Mouse (Mus musculus) CH12.LX (cell line): Measurements from ENCODE around the gene Cnbp. TPM values are rescaled to one million over a fixed set of nuclear protein-coding genes. Genes with fewer than 3 reads are reported as not detected.
A peak's percentile ranks its signal among the peaks of the same experiment; 100 is the strongest.

Source experiments
- DNase-seq: peaks from one replicate; pipeline ENCODE4 v3.0.0-alpha.2; 2013; ENCODE audit errors: extremely low read depth
- H3K27ac ChIP-seq: 2 replicates; pipeline ENCODE4 v1.5.1; 2012; ENCODE audit warnings: low read depth, mild to moderate bottlenecking, control low read depth, moderate library complexity; ENCODE audit not compliant: insufficient read depth
- H3K27me3 ChIP-seq: replicated peaks from 2 replicates; pipeline ENCODE3; 2012; ENCODE audit warnings: inconsistent platforms
- H3K36me3 ChIP-seq, 2 experiments: replicated peaks in 1 of 2; 2 replicates each; pipeline versions ENCODE3 to v1.6.1; 2012; ENCODE audit warnings: inconsistent platforms in 1 of 2, low read length in 1 of 2, mild to moderate bottlenecking in 1 of 2, mixed read lengths in 1 of 2, moderate library complexity in 1 of 2; ENCODE audit not compliant: control insufficient read depth in 1 of 2, insufficient read depth in 1 of 2
- H3K4me1 ChIP-seq, 2 experiments: 2 replicates each; pipeline ENCODE4 v1.6.1; 2012; ENCODE audit warnings: inconsistent platforms in 1 of 2, moderate library complexity in 1 of 2; ENCODE audit not compliant: insufficient read depth in 2 of 2, control insufficient read depth in 1 of 2
- H3K4me2 ChIP-seq: 2 replicates; pipeline ENCODE4 v1.6.1; 2012; ENCODE audit warnings: low read depth, mild to moderate bottlenecking, control low read depth; ENCODE audit not compliant: poor library complexity, insufficient read depth, severe bottlenecking
- H3K4me3 ChIP-seq, 3 experiments: fragments of 150-350 bp in 1 of 3; sonication (generic) in 1 of 3; replicated peaks in 1 of 3; 2 replicates each; pipeline versions ENCODE3 to v1.5.1; 2011 to 2012; ENCODE audit warnings: low read depth in 2 of 3, low read length in 2 of 3, mild to moderate bottlenecking in 2 of 3, moderate library complexity in 2 of 3, control low read depth in 1 of 3, improper control_type of control experiment in 1 of 3, inconsistent platforms in 1 of 3, mixed read lengths in 1 of 3; ENCODE audit not compliant: poor library complexity in 1 of 3
- H3K79me2 ChIP-seq: replicated peaks from 2 replicates; pipeline ENCODE4 v1.6.1; 2012; ENCODE audit warnings: mild to moderate bottlenecking, moderate library complexity; ENCODE audit not compliant: control insufficient read depth, poor library complexity, insufficient read depth, severe bottlenecking; ENCODE audit errors: extremely low read depth
- H3K9ac ChIP-seq: 2 replicates; pipeline ENCODE4 v1.6.1; 2012; ENCODE audit warnings: low read depth, mild to moderate bottlenecking, control low read depth, moderate library complexity; ENCODE audit not compliant: insufficient read depth
- H3K9me3 ChIP-seq: replicated peaks from 2 replicates; pipeline ENCODE3; 2012; ENCODE audit warnings: low read length, inconsistent platforms, mixed read lengths
- CHD2 ChIP-seq: IDR thresholded peaks from 2 replicates; pipeline ENCODE4 v1.6.1; 2011; ENCODE audit warnings: low read length, improper control_type of control experiment
- CTCF ChIP-seq, 2 experiments: IDR thresholded peaks in 1 of 2; conservative IDR thresholded peaks in 1 of 2; 2 replicates each; pipeline ENCODE4 v1.5.1; 2011 to 2012; ENCODE audit warnings: low read depth in 2 of 2, low read length in 2 of 2, improper control_type of control experiment in 1 of 2, inconsistent platforms in 1 of 2, mild to moderate bottlenecking in 1 of 2, moderate library complexity in 1 of 2
- ELF1 ChIP-seq: IDR thresholded peaks from 2 replicates; pipeline ENCODE4 v1.6.1; 2014; ENCODE audit warnings: low read depth, mild to moderate bottlenecking, inconsistent platforms, low read length, improper control_type of control experiment
- HCFC1 ChIP-seq: IDR thresholded peaks from 2 replicates; pipeline ENCODE4 v1.6.1; 2012; ENCODE audit warnings: low read depth, mild to moderate bottlenecking, inconsistent platforms, low read length, improper control_type of control experiment
- IRF4 ChIP-seq: IDR thresholded peaks from 2 replicates; pipeline ENCODE4 v1.6.1; 2014; ENCODE audit warnings: low read depth, mild to moderate bottlenecking, inconsistent platforms, low read length, improper control_type of control experiment
- JUND ChIP-seq: conservative IDR thresholded peaks from 2 replicates; pipeline ENCODE4 v1.6.1; 2011; ENCODE audit warnings: low read depth, low read length, improper control_type of control experiment
- MAFK ChIP-seq: IDR thresholded peaks from 2 replicates; pipeline ENCODE4 v1.6.1; 2011; ENCODE audit warnings: low read length, improper control_type of control experiment; ENCODE audit not compliant: insufficient replicate concordance
- MAX ChIP-seq: IDR thresholded peaks from 2 replicates; pipeline ENCODE4 v1.6.1; 2011; ENCODE audit warnings: low read length, improper control_type of control experiment
- NELFE ChIP-seq: IDR thresholded peaks from 2 replicates; pipeline ENCODE4 v1.6.1; 2011; ENCODE audit warnings: low read depth, low read length, improper control_type of control experiment
- NRF1 ChIP-seq: IDR thresholded peaks from 2 replicates; pipeline ENCODE4 v1.6.1; 2014; ENCODE audit warnings: low read depth, mild to moderate bottlenecking, inconsistent platforms, low read length, improper control_type of control experiment, moderate library complexity
- PAX5 ChIP-seq: IDR thresholded peaks from 2 replicates; pipeline ENCODE4 v1.6.1; 2012; ENCODE audit warnings: low read length, inconsistent platforms, mixed read lengths
- POLR2AphosphoS2 ChIP-seq: IDR thresholded peaks from 2 replicates; pipeline ENCODE4 v1.6.1; 2011; ENCODE audit warnings: low read depth, low read length, improper control_type of control experiment
- RAD21 ChIP-seq: IDR thresholded peaks from 2 replicates; pipeline ENCODE4 v1.6.1; 2011; ENCODE audit warnings: low read depth, mild to moderate bottlenecking, low read length, improper control_type of control experiment, moderate library complexity
- RCOR1 ChIP-seq: conservative IDR thresholded peaks from 2 replicates; pipeline ENCODE4 v1.6.1; 2012; ENCODE audit warnings: low read depth, mild to moderate bottlenecking, inconsistent platforms, low read length, improper control_type of control experiment
- SIN3A ChIP-seq: IDR thresholded peaks from 2 replicates; pipeline ENCODE4 v1.6.1; 2012; ENCODE audit warnings: low read length, improper control_type of control experiment, inconsistent platforms
- SMC3 ChIP-seq: IDR thresholded peaks from 2 replicates; pipeline ENCODE4 v1.6.1; 2011; ENCODE audit warnings: low read depth, low read length, improper control_type of control experiment
- TCF12 ChIP-seq: IDR thresholded peaks from 2 replicates; pipeline ENCODE4 v1.6.1; 2014; ENCODE audit warnings: low read depth, mild to moderate bottlenecking, inconsistent platforms, low read length, improper control_type of control experiment
- USF1 ChIP-seq: IDR thresholded peaks from 2 replicates; pipeline ENCODE4 v1.6.1; 2014; ENCODE audit warnings: low read depth, mild to moderate bottlenecking, inconsistent platforms, low read length, improper control_type of control experiment
- ZKSCAN1 ChIP-seq: IDR thresholded peaks from 2 replicates; pipeline ENCODE4 v1.6.1; 2012; ENCODE audit warnings: low read depth, inconsistent platforms, low read length, improper control_type of control experiment, borderline replicate concordance
- ZMIZ1 ChIP-seq: IDR thresholded peaks from 2 replicates; pipeline ENCODE4 v1.6.1; 2012; ENCODE audit warnings: low read depth, mild to moderate bottlenecking, inconsistent platforms, low read length, improper control_type of control experiment
- dilution Hi-C: fragments of 300-500 bp; cut with MboI; formaldehyde crosslinking; loops from 2 replicates; pipeline ENCODE4 v1.14.3; 2020; ENCODE audit warnings: low sequenced_read_pairs; ENCODE audit not compliant: extremely low pct_unique_long_range_greater_than_20kb, extremely low pct_ligation_motif_present
- in situ Hi-C: fragments of 300-500 bp; cut with MboI; formaldehyde crosslinking; loops from 3 replicates; pipeline ENCODE4 v1.14.3; 2019; ENCODE audit warnings: low sequenced_read_pairs, low pct_ligation_motif_present, low pct_unique_long_range_greater_than_20kb, mixed read lengths
- polyA plus RNA-seq: library from polyadenylated mRNA; unstranded; fragments of >175 nt; gene quantifications from 2 replicates; pipeline ENCODE4 v1.2.1, GENCODE M21; 2012; ENCODE audit warnings: low read depth; ENCODE audit not compliant: insufficient read length
- total RNA-seq, 2 experiments: library from RNA; depleted of rRNA; stranded (reverse); fragments of 300-350 nt in 1 of 2; fragments of >200 nt in 1 of 2; gene quantifications; 2 replicates each; pipeline ENCODE4 v1.2.3; 2012 to 2014

Cnbp gene
- total and polyA plus RNA-seq, 3 experiments, result 558 to 838 (median 649) TPM

DNA sequence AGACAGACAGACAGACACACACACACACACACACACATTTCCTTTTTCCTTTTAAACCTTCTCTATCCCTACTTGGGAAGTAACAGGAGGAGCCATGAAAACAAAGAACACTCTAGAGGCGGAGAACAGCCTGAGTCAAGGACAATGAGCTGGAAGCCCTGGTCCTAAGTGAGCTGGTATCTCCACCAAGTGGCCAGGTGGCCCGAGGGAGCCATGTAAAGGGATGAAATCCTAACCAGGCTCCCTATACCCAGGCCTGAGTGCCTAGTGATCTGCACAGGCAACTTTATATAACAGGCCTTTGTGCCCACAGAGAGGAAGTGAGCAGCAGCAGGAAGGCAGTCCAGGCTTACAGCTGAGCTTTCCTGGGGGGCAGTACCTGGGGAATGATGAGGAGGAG lies 44.0 kb downstream of the Cnbp start:
- Histone ChIP-seq H3K9ac (no peak overlapping the region), H3K9me3 (no peaks in the 10 kb centered on the region), H3K79me2 (peaks cover 37% of the 10 kb centered on the region), H3K4me3 (no peak overlapping the region), H3K4me2 (no peak overlapping the region), H3K4me1 (peaks cover 14 to 51% of the 10 kb centered on the region in 2 experiments), H3K27me3 (no peaks in the 10 kb centered on the region), H3K27ac (no peak overlapping the region), H3K36me3 (peaks cover 6 to 27% of the 10 kb centered on the region in 2 experiments)
- dilution Hi-C loops (no loop called here), in situ Hi-C loops (no loop called here)
- TF ChIP-seq ZMIZ1 (no peak), NELFE (no peak), IRF4 (no peak), USF1 (no peak), PAX5 (no peak), HCFC1 (no peak)
- no peak for DNase-seq

DNA sequence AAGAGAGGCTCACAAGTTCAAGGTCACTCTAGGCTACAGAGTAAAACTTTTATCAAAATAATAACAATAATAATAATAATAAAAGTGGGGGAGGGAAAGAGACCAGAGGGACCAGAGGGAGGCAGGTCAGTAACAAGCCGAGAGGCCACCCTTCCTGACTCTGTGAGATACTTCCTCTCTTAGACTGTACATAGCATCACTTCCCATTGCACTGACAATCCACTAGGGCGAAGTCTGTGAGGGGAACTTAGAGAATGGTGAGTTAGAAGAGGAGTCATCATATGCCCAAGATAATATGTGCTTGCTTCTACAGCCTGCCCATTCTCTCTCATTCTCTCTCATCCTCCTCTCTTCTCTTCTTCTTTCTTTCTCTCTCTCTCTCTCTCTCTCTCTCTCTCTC lies 44.9 kb downstream of the Cnbp start:
- Histone ChIP-seq H3K79me2 (peaks cover 37% of the 10 kb centered on the region), H3K27ac (no peak overlapping the region), H3K9me3 (no peaks in the 10 kb centered on the region), H3K27me3 (no peaks in the 10 kb centered on the region), H3K4me3 (no peak overlapping the region), H3K4me2 (no peak overlapping the region), H3K36me3 (peaks cover 6 to 34% of the 10 kb centered on the region in 2 experiments), H3K4me1 (peaks cover 14 to 50% of the 10 kb centered on the region in 2 experiments), H3K9ac (no peak overlapping the region)
- peak; percentile 64 for DNase-seq
- in situ Hi-C loops (no loop called here), dilution Hi-C loops (no loop called here)
- TF ChIP-seq RAD21, result no peak
- peak in 1 of 2 experiments; percentile 21; a peak in 2 of 4 replicates for TF ChIP-seq CTCF (conservative IDR thresholded peaks at IDR 0.05 in 1 of 2, IDR thresholded peaks at IDR 0.05 in 1 of 2; ENCODE audit: low read depth in 2 of 2, low read length in 2 of 2)

DNA sequence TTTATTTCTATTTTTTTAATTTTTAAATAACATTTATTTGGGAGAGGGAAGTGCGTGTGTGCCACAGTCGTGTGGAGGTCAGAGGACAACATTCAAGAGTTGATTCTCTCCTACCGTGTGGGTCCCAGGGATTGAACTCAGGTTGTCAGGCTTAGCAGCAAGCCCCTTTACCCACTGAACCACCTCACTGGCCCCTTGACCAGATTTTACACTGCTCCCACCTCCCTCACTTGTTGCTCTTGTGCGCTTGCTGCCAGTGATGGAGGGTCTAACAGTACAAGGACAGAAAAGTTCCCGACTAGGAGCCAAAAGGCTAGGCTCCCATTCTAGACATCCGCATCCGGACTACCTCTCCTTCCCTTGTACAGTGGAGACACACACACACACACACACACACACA lies 45.5 kb downstream of the Cnbp start:
- peaks cover 37% of the 10 kb centered on the region for H3K79me2 ChIP-seq
- no peaks in the 10 kb centered on the region for H3K27me3 ChIP-seq
- no peak for TF ChIP-seq MAFK
- no peak for TF ChIP-seq SIN3A
- TF ChIP-seq CHD2, result no peak
- TF ChIP-seq JUND, result no peak
- no peak for TF ChIP-seq USF1
- no peak for TF ChIP-seq RCOR1
- no peak for TF ChIP-seq NRF1
- TF ChIP-seq SMC3, result no peak
- TF ChIP-seq ELF1, result no peak
- TF ChIP-seq ZKSCAN1, result no peak
- TF ChIP-seq MAX, result no peak
- no peak for TF ChIP-seq TCF12
- TF ChIP-seq POLR2AphosphoS2, result no peak
- TF ChIP-seq, all 38 proteins: peak for 0
- Histone ChIP-seq H3K9ac (no peak overlapping the region), H3K4me2 (no peak overlapping the region), H3K9me3 (no peaks in the 10 kb centered on the region), H3K4me1 (peaks cover 14 to 50% of the 10 kb centered on the region in 2 experiments), H3K4me3 (no peak overlapping the region), H3K27ac (no peak overlapping the region), H3K36me3 (peaks cover 6 to 40% of the 10 kb centered on the region in 2 experiments)
- in situ Hi-C loops (no loop called here), dilution Hi-C loops (no loop called here)
- DNase-seq, result no peak
